Mouse (Mus musculus) spleen, adult 2 months (tissue): Measurements from ENCODE around the gene Cops6. TPM values are rescaled to one million over a fixed set of nuclear protein-coding genes. Genes with fewer than 3 reads are reported as not detected.

ENCODE experiments used
- DNase-seq, 2 experiments: peaks; one replicate each; pipeline versions ENCODE4 v3.0.0 to v3.0.0-alpha.2; 2012 to 2021; ENCODE audit warnings: low spot score in 2 of 2, low read depth in 1 of 2
- H3K27ac ChIP-seq: fragments of 200-500 bp; 2 replicates; pipeline ENCODE4 v1.5.1; 2012; ENCODE audit warnings: low read length, inconsistent platforms; ENCODE audit not compliant: insufficient read depth
- H3K27me3 ChIP-seq: fragments of 200-500 bp; 2 replicates; pipeline ENCODE4 v1.6.1; 2012; ENCODE audit warnings: mild to moderate bottlenecking, moderate library complexity, low read length, inconsistent platforms; ENCODE audit not compliant: control insufficient read depth, insufficient read depth
- H3K36me3 ChIP-seq: fragments of 200-500 bp; 2 replicates; pipeline ENCODE4 v1.6.1; 2012; ENCODE audit warnings: mild to moderate bottlenecking, low read length, inconsistent platforms; ENCODE audit not compliant: control insufficient read depth, insufficient read depth
- H3K4me1 ChIP-seq: fragments of 200-500 bp; 2 replicates; pipeline ENCODE4 v1.6.1; 2011; ENCODE audit warnings: inconsistent platforms; ENCODE audit not compliant: control insufficient read depth, insufficient read depth, insufficient read length
- H3K4me3 ChIP-seq: fragments of 200-500 bp; 2 replicates; pipeline ENCODE4 v1.5.1; 2011; ENCODE audit warnings: mild to moderate bottlenecking, inconsistent platforms; ENCODE audit not compliant: insufficient read depth, insufficient read length; ENCODE audit errors: extremely low read depth
- CTCF ChIP-seq: fragments of 200-500 bp; IDR thresholded peaks from 2 replicates; pipeline ENCODE4 v1.5.1; 2011; ENCODE audit warnings: mild to moderate bottlenecking, inconsistent platforms; ENCODE audit not compliant: insufficient read depth, insufficient read length, insufficient replicate concordance; ENCODE audit errors: extremely low read depth
- POLR2A ChIP-seq: fragments of 200-500 bp; IDR thresholded peaks from 2 replicates; pipeline ENCODE4 v1.6.1; 2011; ENCODE audit warnings: low read depth, low read length, inconsistent platforms
- WGBS: fragments of 180-500 bp; shearing (Covaris S2); methylation state at CpG from one replicate; pipeline ENCODE4 v1.1.7; 2018; 5-methylcytosine and 5-hydroxymethylcytosine counted together
- polyA plus RNA-seq: library from polyadenylated mRNA; depleted of rRNA; stranded (reverse); fragments of >200 nt; gene quantifications from 2 replicates; pipeline ENCODE4 v1.2.3, GENCODE M21; 2012

Cops6 gene
- polyA plus RNA-seq, 1 experiment = 34.3 TPM

- no peak for TF ChIP-seq POLR2A
- TF ChIP-seq CTCF = no peak
- H3K27me3 ChIP-seq = no peaks in the 10 kb centered on the region
- H3K36me3 ChIP-seq = peaks cover 7% of the 10 kb centered on the region
- peak; percentile 62 to 72 for DNase-seq
- no peaks in the 10 kb centered on the region for H3K4me1 ChIP-seq
- WGBS = under 1% methylated on average over 10 of the region's 10 CpGs
- H3K27ac ChIP-seq = peak overlapping the region; percentile 79
- peak overlapping the region; percentile 82 for H3K4me3 ChIP-seq
Observed at GRCm38 (mm10) chr5:138187661-138188306, 26.9 kb downstream of the Cops6 start.

- no peaks in the 10 kb centered on the region for H3K36me3 ChIP-seq
- H3K27me3 ChIP-seq = no peaks in the 10 kb centered on the region
- 3% methylated on average over 54 of the region's 54 CpGs for WGBS
- peak; percentile 64 to 71 for DNase-seq
- H3K4me3 ChIP-seq = peak within 1 kb of the TSS; percentile 93
- peaks cover 5% of the 10 kb centered on the region; the same call in 1 of the 2 replicates for H3K4me1 ChIP-seq
- peak within 1 kb of the TSS; percentile 86 for H3K27ac ChIP-seq
- TF ChIP-seq POLR2A (peak; percentile 4; the same call in 1 of the 2 replicates), CTCF (no peak)
Observed at GRCm38 (mm10) chr5:138193771-138194727, 33.2 kb downstream of the Cops6 start, which contains the start of gene Mblac1. TSS of gene Mblac1 (plus strand) at chr5:138194314.

GRCm38 (mm10) chr5:138194755-138195345, 34.0 kb downstream of the Cops6 start:
- Histone ChIP-seq H3K36me3 (no peaks in the 10 kb centered on the region), H3K4me1 (peaks cover 5% of the 10 kb centered on the region; the same call in 1 of the 2 replicates), H3K27ac (peak overlapping the region; percentile 86), H3K4me3 (peak overlapping the region; percentile 93), H3K27me3 (no peaks in the 10 kb centered on the region)
- TF ChIP-seq POLR2A (no peak), CTCF (no peak)
- WGBS = 3% methylated on average over 29 of the region's 29 CpGs
- DNase-seq = no peak

GRCm38 (mm10) chr5:138195463-138195862, 34.6 kb downstream of the Cops6 start:
- Histone ChIP-seq H3K36me3 (no peaks in the 10 kb centered on the region), H3K4me3 (no peak overlapping the region), H3K4me1 (peaks cover 5% of the 10 kb centered on the region; the same call in 1 of the 2 replicates), H3K27ac (no peak overlapping the region), H3K27me3 (no peaks in the 10 kb centered on the region)
- 54% methylated on average over 7 of the region's 7 CpGs for WGBS
- no peak for DNase-seq
- no peak for TF ChIP-seq CTCF
- no peak for TF ChIP-seq POLR2A

GRCm38 (mm10) chr5:138199576-138199975, 38.7 kb downstream of the Cops6 start:
- no peaks in the 10 kb centered on the region for H3K36me3 ChIP-seq
- no peaks in the 10 kb centered on the region for H3K27me3 ChIP-seq
- no peak overlapping the region for H3K27ac ChIP-seq
- no peak for DNase-seq
- H3K4me1 ChIP-seq = peaks cover 5% of the 10 kb centered on the region; the same call in 1 of the 2 replicates
- no peak for TF ChIP-seq POLR2A
- no peak for TF ChIP-seq CTCF
- WGBS = 8% methylated on average over 1 of the region's 1 CpGs
- no peak overlapping the region for H3K4me3 ChIP-seq

GRCm38 (mm10) chr5:138202086-138202485, 41.2 kb downstream of the Cops6 start:
- 93% methylated on average over 3 of the region's 3 CpGs for WGBS
- Histone ChIP-seq H3K36me3 (no peaks in the 10 kb centered on the region), H3K27ac (no peak overlapping the region), H3K4me1 (no peaks in the 10 kb centered on the region), H3K27me3 (no peaks in the 10 kb centered on the region), H3K4me3 (no peak overlapping the region)
- DNase-seq = no peak
- TF ChIP-seq POLR2A (no peak), CTCF (no peak)
